Mouse (Mus musculus): ENCODE data around the gene Cfap97. TPM values are rescaled to one million over a fixed set of nuclear protein-coding genes. Genes with fewer than 3 reads are reported as not detected.

The Cfap97 gene
- polyA plus RNA-seq, 1 experiment from 2014 or later: 23.7 TPM

- Histone ChIP-seq H3K36me3 (ENCODE audit: control insufficient read depth, insufficient read depth, low read length) (peaks cover 3% of the 10 kb centered on the region; the same call in 1 of the 2 replicates), H3K4me3 (ENCODE audit: low read length) (no peak overlapping the region), H3K9me3 (ENCODE audit: control insufficient read depth, low read length) (no peaks in the 10 kb centered on the region), H3K27me3 (replicated peaks; ENCODE audit: control insufficient read depth, insufficient read depth, low read length) (no peaks in the 10 kb centered on the region), H3K4me2 (ENCODE audit: low read length) (no peak overlapping the region), H3K27ac (ENCODE audit: low read depth, low read length) (no peak overlapping the region), H3K4me1 (ENCODE audit: control insufficient read depth, insufficient read depth, low read depth, low read length) (no peaks in the 10 kb centered on the region), H3K9ac (ENCODE audit: low read depth, low read length) (no peak overlapping the region)
- no peak for ATAC-seq
- WGBS: 93% methylated on average over 1 of the region's 1 CpGs
Observed at GRCm38 (mm10) chr8:46137336-46137735, 14.2 kb upstream of the Cfap97 start.

GRCm38 (mm10) chr8:46137843-46138596, 13.6 kb upstream of the Cfap97 start:
- Histone ChIP-seq H3K4me1 (ENCODE audit: control insufficient read depth, insufficient read depth, low read depth, low read length) (no peaks in the 10 kb centered on the region), H3K27ac (ENCODE audit: low read depth, low read length) (no peak overlapping the region), H3K36me3 (ENCODE audit: control insufficient read depth, insufficient read depth, low read length) (peaks cover 3% of the 10 kb centered on the region; the same call in 1 of the 2 replicates), H3K4me2 (ENCODE audit: low read length) (no peak overlapping the region), H3K9ac (ENCODE audit: low read depth, low read length) (no peak overlapping the region), H3K4me3 (ENCODE audit: low read length) (no peak overlapping the region), H3K27me3 (replicated peaks; ENCODE audit: control insufficient read depth, insufficient read depth, low read length) (no peaks in the 10 kb centered on the region), H3K9me3 (ENCODE audit: control insufficient read depth, low read length) (no peaks in the 10 kb centered on the region)
- WGBS: 81% methylated on average over 10 of the region's 10 CpGs
- ATAC-seq: no peak

- ATAC-seq: no peak
- WGBS: 77% methylated on average over 9 of the region's 9 CpGs
- Histone ChIP-seq H3K4me3 (ENCODE audit: low read length) (no peak overlapping the region), H3K4me2 (ENCODE audit: low read length) (no peak overlapping the region), H3K9ac (ENCODE audit: low read depth, low read length) (no peak overlapping the region), H3K9me3 (ENCODE audit: control insufficient read depth, low read length) (no peaks in the 10 kb centered on the region), H3K4me1 (ENCODE audit: control insufficient read depth, insufficient read depth, low read depth, low read length) (peaks cover 9% of the 10 kb centered on the region; the same call in 1 of the 2 replicates), H3K27ac (ENCODE audit: low read depth, low read length) (no peak overlapping the region), H3K27me3 (replicated peaks; ENCODE audit: control insufficient read depth, insufficient read depth, low read length) (no peaks in the 10 kb centered on the region), H3K36me3 (ENCODE audit: control insufficient read depth, insufficient read depth, low read length) (no peaks in the 10 kb centered on the region)
Observed at GRCm38 (mm10) chr8:46140376-46141120, 11.0 kb upstream of the Cfap97 start.

- ATAC-seq: no peak
- H3K27ac ChIP-seq (ENCODE audit: low read depth, low read length): no peak overlapping the region
- H3K9ac ChIP-seq (ENCODE audit: low read depth, low read length): no peak overlapping the region
- H3K9me3 ChIP-seq (ENCODE audit: control insufficient read depth, low read length): no peaks in the 10 kb centered on the region
- H3K27me3 ChIP-seq (replicated peaks; ENCODE audit: control insufficient read depth, insufficient read depth, low read length): no peaks in the 10 kb centered on the region
- WGBS: 95% methylated on average over 3 of the region's 3 CpGs
- no peak overlapping the region for H3K4me2 ChIP-seq (ENCODE audit: low read length)
- no peaks in the 10 kb centered on the region for H3K36me3 ChIP-seq (ENCODE audit: control insufficient read depth, insufficient read depth, low read length)
- H3K4me1 ChIP-seq (ENCODE audit: control insufficient read depth, insufficient read depth, low read depth, low read length): peaks cover 13% of the 10 kb centered on the region
- no peak overlapping the region for H3K4me3 ChIP-seq (ENCODE audit: low read length)
Observed at GRCm38 (mm10) chr8:46141688-46142087, 9.9 kb upstream of the Cfap97 start.

- Histone ChIP-seq H3K27ac (ENCODE audit: low read depth, low read length) (no peak overlapping the region), H3K27me3 (replicated peaks; ENCODE audit: control insufficient read depth, insufficient read depth, low read length) (no peaks in the 10 kb centered on the region), H3K36me3 (ENCODE audit: control insufficient read depth, insufficient read depth, low read length) (no peaks in the 10 kb centered on the region), H3K9ac (ENCODE audit: low read depth, low read length) (no peak overlapping the region), H3K9me3 (ENCODE audit: control insufficient read depth, low read length) (no peaks in the 10 kb centered on the region), H3K4me3 (ENCODE audit: low read length) (no peak overlapping the region), H3K4me2 (ENCODE audit: low read length) (no peak overlapping the region), H3K4me1 (ENCODE audit: control insufficient read depth, insufficient read depth, low read depth, low read length) (peaks cover 13% of the 10 kb centered on the region)
- 96% methylated on average over 4 of the region's 4 CpGs for WGBS
- ATAC-seq: no peak
Observed at GRCm38 (mm10) chr8:46142498-46143081, 9.0 kb upstream of the Cfap97 start.

GRCm38 (mm10) chr8:46143470-46143869, 8.1 kb upstream of the Cfap97 start:
- no peak overlapping the region for H3K9ac ChIP-seq (ENCODE audit: low read depth, low read length)
- no peaks in the 10 kb centered on the region for H3K9me3 ChIP-seq (ENCODE audit: control insufficient read depth, low read length)
- no peaks in the 10 kb centered on the region for H3K27me3 ChIP-seq (replicated peaks; ENCODE audit: control insufficient read depth, insufficient read depth, low read length)
- no peak overlapping the region for H3K4me2 ChIP-seq (ENCODE audit: low read length)
- no peak for ATAC-seq
- H3K36me3 ChIP-seq (ENCODE audit: control insufficient read depth, insufficient read depth, low read length): no peaks in the 10 kb centered on the region
- H3K27ac ChIP-seq (ENCODE audit: low read depth, low read length): no peak overlapping the region
- WGBS: 73% methylated on average over 5 of the region's 5 CpGs
- no peak overlapping the region for H3K4me3 ChIP-seq (ENCODE audit: low read length)
- peaks cover 13% of the 10 kb centered on the region for H3K4me1 ChIP-seq (ENCODE audit: control insufficient read depth, insufficient read depth, low read depth, low read length)

- no peaks in the 10 kb centered on the region for H3K36me3 ChIP-seq (ENCODE audit: control insufficient read depth, insufficient read depth, low read length)
- no peak overlapping the region for H3K4me3 ChIP-seq (ENCODE audit: low read length)
- 41% methylated on average over 1 of the region's 1 CpGs for WGBS
- peaks cover 13% of the 10 kb centered on the region for H3K4me1 ChIP-seq (ENCODE audit: control insufficient read depth, insufficient read depth, low read depth, low read length)
- H3K9me3 ChIP-seq (ENCODE audit: control insufficient read depth, low read length): no peaks in the 10 kb centered on the region
- no peak overlapping the region for H3K4me2 ChIP-seq (ENCODE audit: low read length)
- no peak overlapping the region for H3K9ac ChIP-seq (ENCODE audit: low read depth, low read length)
- no peak overlapping the region for H3K27ac ChIP-seq (ENCODE audit: low read depth, low read length)
- no peaks in the 10 kb centered on the region for H3K27me3 ChIP-seq (replicated peaks; ENCODE audit: control insufficient read depth, insufficient read depth, low read length)
- ATAC-seq: no peak
Observed at GRCm38 (mm10) chr8:46143924-46144323, 7.6 kb upstream of the Cfap97 start.

GRCm38 (mm10) chr8:46146173-46146572, 5.4 kb upstream of the Cfap97 start:
- peak overlapping the region; percentile 17; the same call in 1 of the 2 replicates for H3K27ac ChIP-seq (ENCODE audit: low read depth, low read length)
- H3K27me3 ChIP-seq (replicated peaks; ENCODE audit: control insufficient read depth, insufficient read depth, low read length): no peaks in the 10 kb centered on the region
- no peak overlapping the region for H3K9ac ChIP-seq (ENCODE audit: low read depth, low read length)
- peaks cover 23% of the 10 kb centered on the region for H3K4me1 ChIP-seq (ENCODE audit: control insufficient read depth, insufficient read depth, low read depth, low read length)
- peak; percentile 57; the same call in 1 of the 2 replicates for ATAC-seq
- no peak overlapping the region for H3K4me3 ChIP-seq (ENCODE audit: low read length)
- H3K36me3 ChIP-seq (ENCODE audit: control insufficient read depth, insufficient read depth, low read length): no peaks in the 10 kb centered on the region
- 40% methylated on average over 3 of the region's 3 CpGs for WGBS
- no peaks in the 10 kb centered on the region for H3K9me3 ChIP-seq (ENCODE audit: control insufficient read depth, low read length)
- peak overlapping the region; percentile 15; the same call in 1 of the 2 replicates for H3K4me2 ChIP-seq (ENCODE audit: low read length)

- WGBS: 87% methylated on average over 6 of the region's 6 CpGs
- H3K4me1 ChIP-seq (ENCODE audit: control insufficient read depth, insufficient read depth, low read depth, low read length): peaks cover 26% of the 10 kb centered on the region
- no peak overlapping the region for H3K27ac ChIP-seq (ENCODE audit: low read depth, low read length)
- H3K9me3 ChIP-seq (ENCODE audit: control insufficient read depth, low read length): no peaks in the 10 kb centered on the region
- no peaks in the 10 kb centered on the region for H3K36me3 ChIP-seq (ENCODE audit: control insufficient read depth, insufficient read depth, low read length)
- no peak overlapping the region for H3K4me3 ChIP-seq (ENCODE audit: low read length)
- peaks cover 2% of the 10 kb centered on the region for H3K27me3 ChIP-seq (replicated peaks; ENCODE audit: control insufficient read depth, insufficient read depth, low read length)
- no peak overlapping the region for H3K4me2 ChIP-seq (ENCODE audit: low read length)
- ATAC-seq: no peak
- no peak overlapping the region for H3K9ac ChIP-seq (ENCODE audit: low read depth, low read length)
Observed at GRCm38 (mm10) chr8:46149306-46149705, 2.3 kb upstream of the Cfap97 start.

Measured in hindbrain, embryonic 16.5 days (tissue).